Mouse (Mus musculus) midbrain, embryonic 10.5 days (tissue): ENCODE results near the gene Ptpro. TPM values are rescaled to one million over a fixed set of nuclear protein-coding genes. Genes with fewer than 3 reads are reported as not detected.

Experiments
- DNase-seq: peaks from one replicate; pipeline ENCODE4 v3.0.0-alpha.2; 2017; ENCODE audit warnings: low spot score
- H3K27ac ChIP-seq: fragments of 300-500 bp; sonication (generic); replicated peaks from 2 replicates; pipeline ENCODE4 v1.5.1; 2016; ENCODE audit warnings: mild to moderate bottlenecking
- H3K27me3 ChIP-seq: fragments of 300-500 bp; sonication (generic); 2 replicates; pipeline ENCODE4 v1.6.1; 2016; ENCODE audit warnings: low read depth, mild to moderate bottlenecking; ENCODE audit not compliant: poor library complexity, severe bottlenecking
- H3K36me3 ChIP-seq: fragments of 300-500 bp; sonication (generic); 2 replicates; pipeline ENCODE4 v1.6.1; 2016; ENCODE audit warnings: mild to moderate bottlenecking, moderate library complexity
- H3K4me1 ChIP-seq: fragments of 300-500 bp; sonication (generic); 2 replicates; pipeline ENCODE4 v1.6.1; 2016
- H3K4me3 ChIP-seq: fragments of 300-500 bp; sonication (generic); 2 replicates; pipeline ENCODE4 v1.5.1; 2016; ENCODE audit warnings: mild to moderate bottlenecking, moderate library complexity
- H3K9me3 ChIP-seq: fragments of 300-500 bp; sonication (generic); replicated peaks from 2 replicates; pipeline ENCODE4 v1.6.1; 2016; ENCODE audit warnings: mild to moderate bottlenecking
- whole genome bisulfite sequencing: fragments of 180-500 bp; shearing (Covaris S2); methylation state at CpG from one replicate; pipeline ENCODE4 v1.1.7; 2016; 5-methylcytosine and 5-hydroxymethylcytosine counted together
- polyA plus RNA-seq: library from polyadenylated mRNA; unstranded; fragments of >200 nt; fragmentation: Nextera tagmentation; extraction: Ambion mirVana; gene quantifications from 2 replicates; pipeline ENCODE4 v1.2.1, GENCODE M21; 2016

Ptpro gene
- polyA plus RNA-seq, 1 experiment from 2014 or later = 5.8 TPM

- peaks cover 31% of the 10 kb centered on the region for H3K4me1 ChIP-seq
- H3K36me3 ChIP-seq = peaks cover 3% of the 10 kb centered on the region; the same call in 1 of the 2 replicates
- H3K27me3 ChIP-seq = no peaks in the 10 kb centered on the region
- no peaks in the 10 kb centered on the region for H3K9me3 ChIP-seq
- DNase-seq = peak; percentile 26
- WGBS = 36% methylated on average over 2 of the region's 2 CpGs
- peak overlapping the region; percentile 59 for H3K27ac ChIP-seq
- no peak overlapping the region for H3K4me3 ChIP-seq
Measured at GRCm38 (mm10) chr6:137411901-137412378, 159.8 kb downstream of the Ptpro start.

- Histone ChIP-seq H3K27ac (no peak overlapping the region), H3K4me3 (no peak overlapping the region), H3K36me3 (no peaks in the 10 kb centered on the region), H3K4me1 (peaks cover 31% of the 10 kb centered on the region), H3K9me3 (no peaks in the 10 kb centered on the region), H3K27me3 (no peaks in the 10 kb centered on the region)
- WGBS = 80% methylated on average over 2 of the region's 2 CpGs
- DNase-seq = no peak
Measured at GRCm38 (mm10) chr6:137413045-137413444, 160.9 kb downstream of the Ptpro start.

- Histone ChIP-seq H3K36me3 (no peaks in the 10 kb centered on the region), H3K4me3 (no peak overlapping the region), H3K27ac (peak overlapping the region; percentile 70), H3K9me3 (no peaks in the 10 kb centered on the region), H3K27me3 (no peaks in the 10 kb centered on the region), H3K4me1 (peaks cover 31% of the 10 kb centered on the region)
- whole genome bisulfite sequencing = 56% methylated on average over 13 of the region's 13 CpGs
- peak; percentile 57 for DNase-seq
Measured at GRCm38 (mm10) chr6:137414531-137415405, 162.6 kb downstream of the Ptpro start.

GRCm38 (mm10) chr6:137422777-137423176 is 170.7 kb downstream of the Ptpro start:
- Histone ChIP-seq H3K4me1 (no peaks in the 10 kb centered on the region), H3K9me3 (no peaks in the 10 kb centered on the region), H3K4me3 (no peak overlapping the region), H3K27ac (no peak overlapping the region), H3K36me3 (no peaks in the 10 kb centered on the region), H3K27me3 (no peaks in the 10 kb centered on the region)
- WGBS = 90% methylated on average over 4 of the region's 4 CpGs
- DNase-seq = no peak

GRCm38 (mm10) chr6:137423830-137424229 is 171.7 kb downstream of the Ptpro start:
- Histone ChIP-seq H3K4me1 (no peaks in the 10 kb centered on the region), H3K4me3 (no peak overlapping the region), H3K27me3 (no peaks in the 10 kb centered on the region), H3K9me3 (0 out of 2 replicates have a peak, but pooled peaks cover under 1% of the 10 kb centered on the region), H3K36me3 (no peaks in the 10 kb centered on the region), H3K27ac (no peak overlapping the region)
- 80% methylated on average over 10 of the region's 10 CpGs for WGBS
- no peak for DNase-seq

GRCm38 (mm10) chr6:137425500-137426432 is 173.6 kb downstream of the Ptpro start:
- DNase-seq = no peak
- no peaks in the 10 kb centered on the region for H3K4me1 ChIP-seq
- 0 out of 2 replicates have a peak, but pooled peaks cover 3% of the 10 kb centered on the region for H3K36me3 ChIP-seq
- H3K4me3 ChIP-seq = no peak overlapping the region
- H3K9me3 ChIP-seq = 0 out of 2 replicates have a peak, but pooled peaks cover 4% of the 10 kb centered on the region
- H3K27me3 ChIP-seq = no peaks in the 10 kb centered on the region
- H3K27ac ChIP-seq = no peak overlapping the region
- 79% methylated on average over 14 of the region's 14 CpGs for WGBS

- peaks cover 18% of the 10 kb centered on the region for H3K4me1 ChIP-seq
- H3K27me3 ChIP-seq = peaks cover 4% of the 10 kb centered on the region; the same call in 1 of the 2 replicates
- H3K9me3 ChIP-seq = 0 out of 2 replicates have a peak, but pooled peaks cover 4% of the 10 kb centered on the region
- H3K36me3 ChIP-seq = 0 out of 2 replicates have a peak, but pooled peaks cover 3% of the 10 kb centered on the region
- WGBS = 62% methylated on average over 14 of the region's 14 CpGs
- H3K4me3 ChIP-seq = no peak overlapping the region
- no peak for DNase-seq
- H3K27ac ChIP-seq = peak overlapping the region; percentile 49; the same call in 1 of the 2 replicates
Measured at GRCm38 (mm10) chr6:137433521-137434137, 181.5 kb downstream of the Ptpro start.

GRCm38 (mm10) chr6:137437486-137437885 is 185.4 kb downstream of the Ptpro start:
- Histone ChIP-seq H3K27me3 (peaks cover 11% of the 10 kb centered on the region; the same call in 1 of the 2 replicates), H3K9me3 (no peaks in the 10 kb centered on the region), H3K4me1 (peaks cover 23% of the 10 kb centered on the region), H3K4me3 (no peak overlapping the region), H3K27ac (peak overlapping the region; percentile 67), H3K36me3 (no peaks in the 10 kb centered on the region)
- WGBS = 86% methylated on average over 4 of the region's 4 CpGs
- DNase-seq = no peak

- DNase-seq = peak; percentile 39
Measured at GRCm38 (mm10) chr6:137437902-137438580, 185.9 kb downstream of the Ptpro start.

GRCm38 (mm10) chr6:137440559-137441486 is 188.7 kb downstream of the Ptpro start:
- Histone ChIP-seq H3K36me3 (peaks cover 15% of the 10 kb centered on the region), H3K9me3 (no peaks in the 10 kb centered on the region), H3K27ac (no peak overlapping the region), H3K4me3 (no peak overlapping the region), H3K4me1 (peaks cover 17% of the 10 kb centered on the region), H3K27me3 (peaks cover 11% of the 10 kb centered on the region; the same call in 1 of the 2 replicates)
- WGBS = 85% methylated on average over 19 of the region's 19 CpGs
- DNase-seq = no peak

More at GRCm38 (mm10) chr6:137437902-137438580, 185.9 kb downstream of the Ptpro start:
- H3K4me3 ChIP-seq = no peak overlapping the region
- peaks cover 23% of the 10 kb centered on the region for H3K4me1 ChIP-seq
- peaks cover 11% of the 10 kb centered on the region; the same call in 1 of the 2 replicates for H3K27me3 ChIP-seq
- whole genome bisulfite sequencing = 26% methylated on average over 16 of the region's 16 CpGs
- H3K9me3 ChIP-seq = no peaks in the 10 kb centered on the region
- H3K36me3 ChIP-seq = peaks cover 5% of the 10 kb centered on the region; the same call in 1 of the 2 replicates
- H3K27ac ChIP-seq = peak overlapping the region; percentile 67

GRCm38 (mm10) chr6:137443089-137443488 is 191.0 kb downstream of the Ptpro start:
- Histone ChIP-seq H3K4me3 (no peak overlapping the region), H3K27ac (no peak overlapping the region), H3K4me1 (peaks cover 7% of the 10 kb centered on the region), H3K9me3 (no peaks in the 10 kb centered on the region), H3K27me3 (peaks cover 7% of the 10 kb centered on the region; the same call in 1 of the 2 replicates), H3K36me3 (peaks cover 15% of the 10 kb centered on the region)
- no peak for DNase-seq
- WGBS = 91% methylated on average over 12 of the region's 12 CpGs
